Mouse (Mus musculus): ENCODE measurements around the gene Gm49393.
A peak's percentile ranks its signal among the peaks of the same experiment; 100 is the strongest.
"Not testable (repeated sequence)": the region's sequence is repeated elsewhere in the genome, so short reads cannot be mapped to it uniquely, and the experiment has no call there.

Gm49393 gene

DNA sequence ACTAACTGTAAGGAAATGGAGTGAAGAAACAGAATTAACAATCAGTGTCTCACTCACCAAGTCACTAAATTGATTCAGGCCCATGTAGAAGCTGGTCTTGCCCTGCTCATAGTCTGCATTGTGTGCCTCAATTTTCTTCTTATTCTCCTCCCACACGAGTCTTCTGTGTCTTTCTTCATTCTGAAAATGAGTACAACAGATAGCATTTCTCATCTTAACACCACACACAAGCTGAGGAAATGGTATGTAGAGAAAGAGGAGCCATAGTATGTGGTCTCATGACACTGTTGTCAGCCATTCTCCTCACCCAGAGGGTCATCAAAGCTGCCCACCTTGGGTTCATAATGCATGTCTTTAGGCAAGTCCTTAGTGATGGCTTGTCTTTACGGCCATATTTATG, at the start of gene Gm49393:
Gm49393 (minus strand) TSS at position 101 of the 400 bp plus-strand sequence.
- DNase-seq (ENCODE audit: low spot score) = not testable (repeated sequence)

DNA sequence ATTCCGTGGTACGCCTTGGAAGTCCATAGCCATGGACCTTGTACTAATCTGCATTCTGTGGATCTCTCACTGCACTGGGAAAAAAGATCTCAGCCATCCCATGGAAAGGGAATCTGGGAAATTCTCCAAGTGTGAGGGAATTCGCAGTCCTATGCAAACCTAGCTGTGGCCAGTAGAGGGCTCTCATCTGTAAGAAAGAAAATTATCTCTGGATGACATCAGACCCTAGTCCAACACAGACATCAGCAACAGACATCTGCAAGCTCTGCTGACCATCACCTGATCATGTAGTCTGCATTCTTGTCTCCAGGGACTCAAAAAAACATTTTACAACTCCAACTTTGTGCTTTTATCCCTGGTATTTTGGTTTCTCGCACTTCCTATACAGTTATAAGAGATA, 36.9 kb upstream of the Gm49393 start:
- not testable (repeated sequence) for DNase-seq (ENCODE audit: low spot score)

DNA sequence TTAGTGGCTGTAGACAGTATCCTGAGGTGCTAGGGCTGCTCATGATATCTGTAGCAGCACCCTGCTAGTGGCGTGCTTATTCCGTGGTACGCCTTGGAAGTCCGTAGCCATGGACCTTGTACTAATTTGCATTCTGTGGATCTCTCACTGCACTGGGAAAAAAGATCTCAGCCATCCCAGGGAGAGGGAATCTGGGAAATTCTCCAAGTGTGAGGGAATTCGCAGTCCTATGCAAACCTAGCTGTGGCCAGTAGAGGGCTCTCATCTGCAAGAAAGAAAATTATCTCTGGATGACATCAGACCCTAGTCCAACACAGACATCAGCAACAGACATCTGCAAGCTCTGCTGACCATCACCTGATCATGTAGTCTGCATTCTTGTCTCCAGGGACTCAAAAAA, 28.6 kb upstream of the Gm49393 start:
- not testable (repeated sequence) for DNase-seq (ENCODE audit: low spot score)

DNA sequence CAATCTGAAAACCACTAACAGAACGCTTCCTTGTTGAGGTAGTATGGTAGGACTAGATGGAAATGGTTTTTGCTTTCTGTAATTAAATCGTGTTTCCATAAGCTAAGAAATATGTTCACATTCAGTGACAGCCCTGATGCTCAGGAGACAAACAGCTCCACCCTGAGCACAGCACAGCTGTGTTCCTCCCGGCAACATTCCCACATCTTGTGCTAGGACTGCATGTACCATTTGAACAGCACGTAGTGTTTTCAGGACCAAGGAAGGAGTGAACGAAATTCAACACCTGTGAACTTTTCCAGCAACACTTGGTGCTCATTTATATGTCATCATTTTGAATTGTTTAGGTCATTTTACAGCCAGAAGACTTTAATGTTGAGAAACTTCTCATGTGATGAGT, 26.3 kb upstream of the Gm49393 start:
- no peak for DNase-seq (ENCODE audit: low spot score)

DNA sequence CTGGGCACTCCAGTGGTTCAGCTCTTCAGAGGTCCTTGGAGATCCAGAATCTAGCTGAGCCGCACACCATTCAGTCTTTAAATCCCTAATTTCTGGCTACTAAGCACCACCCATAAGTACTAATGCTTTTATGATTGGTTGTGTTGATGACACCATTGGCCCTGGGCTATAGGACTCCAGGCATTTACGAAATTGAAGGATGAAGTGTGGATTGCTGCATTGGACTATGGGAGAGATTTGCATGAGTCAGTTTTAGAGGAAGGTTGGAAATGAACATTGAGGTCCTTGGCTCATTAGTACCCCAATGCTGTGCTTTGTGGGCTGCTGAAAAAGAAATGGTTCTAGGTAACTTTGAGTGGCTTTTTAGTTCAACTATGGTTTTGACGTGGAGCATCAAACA, 6.5 kb upstream of the Gm49393 start, which contains the start of gene Tpbpa:
Tpbpa (minus strand) TSS at position 101 of the 400 bp plus-strand sequence.
- DNase-seq (ENCODE audit: low spot score) = not testable (repeated sequence)

DNA sequence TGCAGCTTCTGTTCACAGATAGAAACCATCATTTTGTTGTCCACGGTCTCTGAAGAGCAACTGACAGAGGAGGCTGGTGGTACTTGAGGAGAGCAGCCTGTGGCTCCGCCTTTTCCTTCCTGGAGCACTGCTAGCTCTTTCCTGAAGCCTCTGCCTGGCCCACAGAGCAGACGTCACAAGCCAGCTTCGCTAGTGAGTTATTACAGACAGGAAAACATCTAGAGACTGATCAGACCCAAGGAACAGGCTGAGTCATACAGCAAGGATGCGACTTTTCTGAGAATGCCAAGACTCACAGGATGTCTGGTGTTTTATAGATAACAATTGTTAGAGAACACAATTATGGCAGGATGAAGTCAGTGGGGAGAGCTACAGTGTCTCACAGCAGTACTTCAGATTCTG, 1.1 kb upstream of the Gm49393 start, which contains the start of the genes Gm49391 and Ctla2a:
Gm49391 (minus strand) TSS at position 72 of the 402 bp plus-strand sequence.
Ctla2a (minus strand) TSS at position 126 of the 402 bp plus-strand sequence.
- DNase-seq (ENCODE audit: low spot score) = no peak

DNA sequence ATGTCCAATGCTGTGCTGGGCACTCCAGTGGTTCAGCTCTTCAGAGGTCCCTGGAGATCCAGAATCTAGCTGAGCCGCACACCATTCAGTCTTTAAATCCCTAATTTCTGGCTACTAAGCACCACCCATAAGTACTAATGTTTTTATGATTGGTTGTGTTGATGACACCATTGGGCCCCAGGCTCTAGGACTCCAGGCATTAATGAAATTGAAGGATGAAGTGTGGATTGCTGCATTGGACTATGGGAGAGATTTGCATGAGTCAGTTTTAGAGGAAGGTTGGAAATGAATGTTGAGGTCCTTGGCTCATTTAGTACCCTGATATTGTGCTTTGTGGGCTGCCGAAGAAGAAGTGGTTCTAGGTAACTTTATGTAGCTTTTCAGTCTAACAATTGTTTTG, 30.6 kb downstream of the Gm49393 start, which contains the start of gene Tpbpb:
Tpbpb (minus strand) TSS at position 101 of the 400 bp plus-strand sequence.
- not testable (repeated sequence) for DNase-seq (ENCODE audit: low spot score)

DNA sequence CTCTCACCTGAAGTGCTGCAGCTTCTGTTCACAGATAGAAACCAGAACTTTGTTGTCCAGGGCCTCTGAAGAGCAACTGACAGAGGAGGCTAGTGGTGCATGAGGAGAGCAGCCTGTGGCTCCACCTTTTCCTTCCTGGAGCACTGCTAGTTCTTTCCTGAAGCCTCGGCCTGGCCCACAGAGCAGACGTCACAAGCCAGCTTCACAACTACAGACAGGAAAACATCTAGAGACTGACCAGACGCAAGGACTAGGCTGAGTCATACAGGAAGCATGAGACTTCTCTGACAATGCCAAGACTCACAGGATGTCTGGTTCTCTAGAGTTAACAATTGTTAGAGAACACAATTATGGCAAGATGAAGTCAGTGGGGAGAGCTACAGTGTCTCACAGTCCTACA, 38.1 kb downstream of the Gm49393 start, which contains the start of gene Ctla2b:
Ctla2b (minus strand) TSS at position 120 of the 400 bp plus-strand sequence.
- no peak for DNase-seq (ENCODE audit: low spot score)

DNA sequence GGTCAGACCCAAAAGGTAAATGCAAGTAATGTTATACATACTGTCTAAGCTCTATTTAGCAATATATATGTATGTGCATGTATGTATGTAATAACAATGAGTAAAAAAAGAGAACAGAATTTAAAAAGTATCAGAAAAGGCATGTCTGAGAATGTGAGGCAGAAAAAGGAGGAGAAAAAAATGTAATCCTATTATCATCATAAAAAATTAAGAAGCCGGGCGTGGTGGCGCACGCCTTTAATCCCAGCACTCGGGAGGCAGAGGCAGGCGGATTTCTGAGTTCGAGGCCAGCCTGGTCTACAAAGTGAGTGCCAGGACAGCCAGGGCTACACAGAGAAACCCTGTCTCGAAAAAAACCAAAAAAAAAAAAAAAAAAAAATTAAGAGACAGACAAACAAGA, 38.6 kb downstream of the Gm49393 start, which contains the start of gene Gm49392:
Gm49392 (minus strand) TSS at position 101 of the 400 bp plus-strand sequence.
- not testable (repeated sequence) for DNase-seq (ENCODE audit: low spot score)

DNA sequence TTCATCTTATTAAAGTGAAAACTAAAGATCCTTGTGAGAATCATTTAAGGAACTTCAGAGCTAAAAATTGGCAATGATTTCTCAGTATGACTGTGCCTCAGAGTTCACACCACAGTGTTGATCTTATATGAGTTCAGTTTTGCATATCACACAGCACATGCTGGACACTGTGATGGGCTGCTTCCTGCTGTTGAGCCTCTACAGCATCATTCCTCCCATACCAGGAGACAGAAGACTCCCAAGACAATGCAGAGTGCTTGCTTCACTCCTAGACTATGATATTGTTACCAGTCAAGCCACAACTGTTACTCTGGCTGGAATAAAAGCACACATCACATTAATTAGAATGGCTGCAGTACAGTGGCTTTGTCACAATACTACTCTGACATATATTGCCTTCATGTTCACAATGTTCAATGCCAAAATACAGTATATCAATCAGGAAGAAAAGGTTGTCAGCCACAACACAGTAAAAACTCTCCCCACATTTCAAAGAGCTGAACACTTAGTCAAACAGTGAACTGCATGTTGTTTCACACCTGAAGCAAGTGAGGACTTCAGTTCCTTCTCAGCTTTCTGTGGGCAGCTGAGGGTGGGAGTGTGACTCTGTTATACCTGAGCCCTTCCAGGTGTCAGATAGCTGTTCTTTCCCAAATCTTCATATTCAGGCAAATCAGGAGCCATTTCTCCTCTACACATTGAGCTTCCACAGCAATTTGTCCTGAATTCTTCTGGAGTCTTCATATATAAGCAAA, 39.8 kb downstream of the Gm49393 start:
- no peak for DNase-seq (ENCODE audit: low spot score)

DNA sequence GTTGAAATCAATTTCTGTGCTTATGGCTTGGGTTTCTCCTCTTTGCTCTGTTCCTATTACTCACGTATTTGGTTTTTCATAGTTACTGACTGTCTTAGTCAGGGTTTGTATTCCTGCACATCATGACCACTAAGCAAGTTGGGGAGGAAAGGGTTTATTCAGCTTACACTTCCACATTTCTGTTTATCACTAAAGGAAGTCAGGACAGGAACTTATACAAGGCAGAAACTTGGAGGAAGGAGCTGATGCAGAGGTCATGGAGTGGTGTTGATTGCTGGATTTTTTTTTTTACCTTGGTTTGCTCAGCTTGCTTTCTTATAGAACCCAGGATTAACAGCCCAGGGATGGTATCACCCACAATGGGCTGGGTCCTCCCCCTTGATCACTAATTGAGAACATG, 43.1 kb downstream of the Gm49393 start:
- no peak for DNase-seq (ENCODE audit: low spot score)

DNA sequence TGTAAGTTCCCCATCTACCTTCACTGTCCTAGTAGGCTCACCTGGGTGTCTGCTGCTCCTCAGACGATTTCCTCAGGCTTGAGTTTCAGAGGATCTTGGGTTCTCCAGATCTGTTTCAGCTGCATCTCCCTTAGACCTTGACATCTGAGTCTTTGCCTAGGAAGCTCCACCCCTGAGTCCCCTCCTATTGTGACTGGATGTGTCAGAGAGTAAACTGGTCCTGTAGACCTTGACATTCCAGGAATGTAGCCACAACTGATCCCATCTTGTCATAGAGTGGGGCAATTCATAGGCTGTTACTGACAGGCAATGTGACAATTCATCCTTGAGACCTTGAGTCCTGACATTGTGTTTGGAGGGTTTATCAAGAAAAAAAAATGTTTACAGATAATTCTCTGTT, 71.1 kb downstream of the Gm49393 start, which contains the start of gene 4930486L24Rik:
4930486L24Rik (minus strand) TSS at position 195 of the 400 bp plus-strand sequence.
- no peak for DNase-seq (ENCODE audit: low spot score)

DNA sequence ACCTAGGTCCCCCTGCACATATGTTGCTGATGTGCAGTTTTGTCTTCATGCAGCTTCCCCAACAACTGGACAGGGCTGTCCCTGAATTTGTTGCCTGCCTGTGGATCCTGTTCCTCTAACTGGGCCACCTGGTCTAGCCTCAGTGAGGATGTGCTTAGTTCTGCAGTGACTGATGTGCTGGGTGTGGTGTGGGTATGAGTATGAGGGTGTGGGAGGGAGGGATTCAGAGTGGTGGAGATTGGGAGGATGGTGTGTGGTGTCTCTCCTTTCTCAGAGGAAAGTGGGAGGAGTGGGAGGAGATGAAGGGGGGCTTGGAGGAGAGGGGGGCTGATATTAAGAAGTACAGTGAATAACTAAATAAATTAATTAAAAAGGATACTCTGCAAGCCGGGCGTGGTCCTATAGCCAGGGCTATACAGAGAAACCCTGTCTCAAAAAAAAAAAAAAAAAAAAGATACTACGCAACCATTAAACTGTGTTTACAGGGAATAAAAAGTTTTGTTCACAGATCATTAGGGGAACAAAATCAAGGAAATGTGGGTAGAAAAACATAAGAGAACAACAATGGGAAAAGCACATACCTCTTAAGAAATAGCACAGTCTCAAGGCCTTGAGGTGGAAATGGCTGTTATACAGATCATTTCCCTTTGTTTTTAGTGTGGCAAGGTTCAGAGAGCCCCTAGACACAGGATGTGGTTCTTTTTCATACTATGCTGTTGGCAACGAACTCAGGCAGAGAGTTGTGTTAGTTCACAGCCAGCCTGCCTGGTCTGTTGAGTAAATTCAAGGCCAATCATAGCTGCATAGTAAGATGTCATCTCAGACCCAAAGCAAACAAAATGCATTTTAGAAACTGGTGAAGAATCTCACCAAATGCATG, 86.9 kb downstream of the Gm49393 start:
- no peak for DNase-seq (ENCODE audit: low spot score)

DNA sequence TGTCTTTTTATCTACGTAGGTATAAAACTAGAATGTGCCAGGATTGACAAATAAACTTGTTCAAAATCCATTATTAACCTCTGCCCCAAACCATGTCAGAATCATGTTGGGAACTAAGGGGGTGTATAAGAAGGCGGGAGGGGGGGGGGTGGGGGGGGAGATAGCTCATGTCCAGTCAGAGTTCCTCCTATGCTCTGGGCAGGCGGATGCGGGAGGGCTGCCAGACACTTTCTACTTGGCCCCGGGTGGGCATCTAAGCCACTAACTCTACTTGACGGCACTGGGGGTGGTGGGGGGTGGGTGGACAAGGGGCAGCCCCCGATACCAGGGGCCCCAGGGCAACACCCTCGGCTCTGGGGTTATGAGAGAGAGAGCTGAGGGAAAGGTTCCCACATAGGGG, 92.2 kb downstream of the Gm49393 start:
- no peak for DNase-seq (ENCODE audit: low spot score)

DNA sequence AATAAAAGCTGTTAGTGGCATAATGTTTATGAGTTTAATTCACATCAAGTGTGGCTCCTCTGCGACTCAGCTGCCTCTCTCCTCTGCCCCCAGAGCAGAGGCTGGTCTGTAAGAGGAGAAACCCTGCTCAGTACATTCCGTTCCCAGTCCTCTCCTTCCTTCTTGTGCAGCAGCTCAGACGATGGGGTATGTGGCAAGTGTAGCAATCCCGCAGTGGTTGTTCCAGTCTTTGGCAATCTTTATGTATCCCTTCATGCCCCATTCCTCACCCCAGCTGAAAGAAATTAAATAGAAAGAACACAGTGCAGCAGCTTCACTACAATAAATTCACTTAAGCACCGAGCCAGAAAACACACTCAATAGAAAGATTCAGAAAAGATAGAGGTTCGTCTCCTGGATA, 92.7 kb downstream of the Gm49393 start:
- DNase-seq (ENCODE audit: low spot score) = no peak

DNA sequence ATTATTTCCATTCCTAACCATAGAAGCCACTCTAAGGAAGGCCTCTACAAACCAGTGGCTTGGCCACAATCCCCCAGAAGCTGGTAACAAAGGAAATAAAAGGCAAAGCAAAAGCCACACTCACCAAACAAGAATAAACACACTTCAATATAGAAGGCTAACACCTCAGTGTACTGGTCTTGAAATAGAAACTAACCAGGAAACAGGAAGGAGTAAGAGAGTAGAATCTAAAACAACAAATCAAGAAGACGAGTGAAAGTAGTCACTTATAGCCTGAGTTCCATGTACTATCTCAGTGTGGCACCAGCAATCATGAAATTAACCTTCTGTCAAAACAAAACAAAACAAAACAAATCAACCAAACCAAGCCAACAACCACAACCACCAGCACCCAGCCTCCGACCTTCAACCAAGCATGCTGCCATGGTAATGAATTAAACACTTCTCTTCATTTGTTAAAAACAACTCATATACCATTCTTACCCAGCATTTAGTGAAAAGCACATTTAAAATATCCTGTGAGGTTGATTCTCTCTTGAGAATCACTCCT, 96.0 kb downstream of the Gm49393 start:
- DNase-seq (ENCODE audit: low spot score) = no peak

DNA sequence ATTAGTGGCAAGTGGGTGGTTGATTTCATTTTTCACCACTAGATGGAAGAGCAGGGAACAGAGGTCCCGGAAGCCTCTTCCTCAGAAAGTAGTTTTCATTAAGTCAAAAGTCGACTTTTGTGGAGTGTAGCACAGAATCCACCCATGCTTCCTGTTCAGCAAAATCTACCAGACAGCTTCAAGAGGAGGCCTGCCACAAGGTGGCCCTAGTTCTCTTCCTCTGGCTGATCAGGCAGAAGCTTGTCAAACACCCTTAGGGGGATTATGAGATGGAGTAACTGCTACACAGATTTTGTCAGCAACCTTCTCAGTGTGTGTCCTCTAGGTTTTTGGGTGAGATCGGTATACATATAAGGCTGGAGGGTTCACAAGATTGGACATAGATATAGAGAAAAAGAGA, 109.3 kb downstream of the Gm49393 start:
- no peak for DNase-seq (ENCODE audit: low spot score)

DNA sequence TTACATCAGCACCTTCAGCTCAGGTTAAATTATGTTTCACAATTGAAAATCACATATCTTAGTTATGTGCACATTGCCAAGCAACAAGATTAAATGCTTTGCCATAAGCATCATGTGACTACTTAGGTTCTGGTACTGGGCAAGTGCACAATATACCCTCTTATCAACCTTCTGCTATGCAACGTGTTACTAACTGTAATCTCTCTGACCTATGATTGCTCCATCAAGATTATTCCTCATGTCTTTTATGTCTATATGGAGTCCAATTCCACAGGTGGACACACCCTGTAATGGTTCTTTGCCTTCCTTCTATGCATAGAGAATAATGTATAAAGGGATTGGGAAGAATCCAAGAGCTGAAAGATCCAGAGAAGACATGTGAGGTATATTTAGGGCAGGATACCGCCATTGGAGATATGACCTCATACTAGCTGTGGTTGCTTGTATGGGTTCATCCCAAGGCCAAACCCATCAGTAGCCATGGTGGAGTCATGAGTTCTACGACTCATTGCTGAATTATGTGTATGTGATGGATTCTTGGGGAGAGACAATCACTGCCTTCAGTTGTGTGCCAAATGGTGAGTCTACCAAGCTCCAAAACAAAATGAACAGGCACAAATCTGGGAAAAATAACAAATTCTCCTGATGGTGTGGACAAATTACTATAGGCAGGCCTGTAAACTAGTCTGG, 114.8 kb downstream of the Gm49393 start:
- no peak for DNase-seq (ENCODE audit: low spot score)

DNA sequence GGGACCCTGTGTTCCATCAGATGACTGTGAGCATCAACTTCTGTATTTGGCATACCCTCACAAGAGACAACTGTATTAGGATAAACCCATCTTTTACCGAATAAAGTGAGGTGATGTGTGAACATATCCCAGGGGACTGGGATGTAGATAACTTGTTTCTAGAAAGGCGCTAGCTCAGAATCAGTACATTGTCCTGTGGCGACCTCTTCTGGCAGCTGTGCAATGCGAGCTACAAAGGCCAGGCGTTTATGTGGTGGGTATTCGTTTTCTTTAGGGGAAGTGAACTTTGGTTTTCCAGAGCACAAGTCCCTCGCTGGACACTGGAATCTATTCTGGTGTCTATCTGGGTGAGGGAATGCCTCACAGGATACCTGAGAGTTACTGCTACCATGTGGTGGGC, 115.9 kb downstream of the Gm49393 start:
- peak; percentile 75 for DNase-seq (ENCODE audit: low spot score)

DNA sequence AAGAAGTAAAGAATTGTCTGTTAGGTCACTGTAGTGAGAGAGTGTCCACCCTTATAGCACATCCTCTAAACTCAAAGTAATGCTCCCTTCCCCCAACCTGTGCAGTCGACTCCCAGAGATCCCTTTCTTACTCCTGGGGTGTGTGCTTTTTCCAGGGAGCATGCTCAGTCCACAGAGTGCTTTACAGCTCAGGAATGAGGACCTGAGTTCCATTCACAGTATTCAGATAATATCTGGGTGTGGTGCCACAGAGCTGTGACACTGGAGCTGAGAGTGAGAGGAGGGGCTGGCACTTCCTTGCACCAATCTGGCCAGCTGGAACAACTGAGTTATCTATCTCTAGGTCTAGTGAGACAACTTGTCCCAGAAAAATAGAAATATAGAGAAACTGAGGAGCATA, 121.7 kb downstream of the Gm49393 start:
- DNase-seq (ENCODE audit: low spot score) = no peak

DNA sequence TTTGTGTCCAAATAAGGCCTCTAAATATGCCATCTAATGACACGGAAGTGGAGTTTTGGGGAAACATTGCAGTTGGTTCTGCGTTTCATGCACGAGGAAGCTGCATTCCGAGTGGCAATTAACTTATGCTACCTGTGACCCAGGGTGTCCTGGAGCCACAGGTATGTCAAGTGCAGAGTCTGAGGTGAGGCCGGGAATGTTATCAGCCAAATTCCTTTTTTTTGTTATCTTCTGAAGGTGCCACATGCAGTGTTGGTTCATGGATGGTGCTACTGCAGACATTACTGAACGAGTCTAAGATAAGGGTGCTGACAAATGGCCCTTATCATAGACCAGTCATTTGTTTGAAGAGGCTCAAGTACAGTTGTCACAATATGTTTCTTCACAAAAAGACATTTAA, 122.6 kb downstream of the Gm49393 start:
- no peak for DNase-seq (ENCODE audit: low spot score)

DNA sequence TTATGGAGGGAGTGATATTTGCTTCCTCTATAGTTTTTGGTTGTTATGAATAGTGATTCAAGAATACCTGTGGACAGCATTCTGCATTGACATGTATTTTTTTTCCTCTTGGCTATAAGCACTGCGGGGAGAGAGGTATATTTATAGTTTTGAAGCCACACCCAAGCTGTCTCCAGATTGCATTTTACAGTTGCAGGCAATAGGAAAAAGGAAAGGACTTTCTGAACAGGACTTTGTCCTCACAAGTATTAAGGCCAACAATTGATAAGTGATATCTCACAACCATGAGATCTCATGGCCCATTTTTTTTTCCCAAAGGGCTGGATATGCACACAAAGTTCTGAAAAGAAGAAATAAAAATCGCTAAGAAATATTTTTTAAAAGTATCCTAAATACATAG, 125.7 kb downstream of the Gm49393 start:
- DNase-seq (ENCODE audit: low spot score) = no peak
